In the genomic region with DNA sequence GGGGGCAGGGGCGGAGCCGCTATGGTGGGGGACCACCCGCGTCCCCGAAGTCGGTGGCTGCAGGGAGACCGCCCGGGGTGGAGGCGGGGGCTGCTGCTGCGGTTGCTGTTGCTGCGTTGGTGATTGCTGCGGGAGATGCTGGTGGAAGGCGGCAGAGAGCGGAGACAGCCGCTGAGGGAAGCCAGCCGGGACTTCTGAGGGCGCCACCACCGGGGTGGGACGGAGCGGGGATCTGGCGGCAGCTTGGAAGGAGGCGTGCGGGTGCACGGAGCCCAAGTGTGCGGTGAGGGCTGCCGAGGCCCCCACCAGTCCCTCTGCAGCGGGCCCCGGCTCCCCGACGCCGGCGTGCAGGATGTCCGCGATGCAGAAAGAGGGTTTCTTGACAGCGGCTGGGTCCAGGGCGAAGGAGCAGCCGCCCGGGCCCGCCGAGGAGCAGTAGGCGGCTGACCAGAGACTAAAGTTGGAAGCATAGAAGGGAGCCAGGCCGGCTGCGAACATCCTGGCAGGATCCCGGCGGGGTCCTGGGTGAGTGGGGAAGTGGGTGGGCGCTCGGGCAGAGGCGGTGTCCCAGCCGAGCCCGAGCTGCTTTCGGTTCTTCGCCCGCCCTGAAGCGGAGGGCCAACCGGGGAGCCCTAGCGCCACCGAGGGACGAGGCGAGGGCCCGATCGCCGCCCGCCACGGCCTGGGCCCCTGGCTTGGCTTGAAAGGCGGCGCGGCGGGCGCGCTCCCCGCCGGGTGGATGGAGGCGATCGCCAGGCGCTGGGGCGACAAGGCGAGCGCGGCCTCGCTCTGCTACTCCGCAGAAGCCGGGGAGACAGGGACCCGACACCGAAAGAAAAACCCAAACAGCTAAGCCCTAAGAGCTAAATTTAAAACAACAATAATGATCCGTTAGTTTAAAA, we compare ENCODE assay signal across 8 mouse cellular contexts. TPM values are rescaled to one million over a fixed set of nuclear protein-coding genes. Genes with fewer than 3 reads are reported as not detected.
DNase-seq lines count a peak whose midpoint lies in the region; ATAC-seq lines count a peak whose summit lies in the region.

No protein-coding gene starts in this region.

- peak overlapping the region; percentile 99 for H3K27ac ChIP-seq in lung, embryonic 16.5 days (ENCODE audit: low read length)

- peak; percentile 22 to 57 for DNase-seq in layer of hippocampus, postnatal 10 days (ENCODE audit: low spot score in 2 of 2)
- DNase-seq in layer of hippocampus, adult 9-10 months (ENCODE audit: low spot score), result no peak
- peak; percentile 71 for DNase-seq in embryo, embryonic 11 days
- DNase-seq in heart, adult 18-20 months, result peak; percentile 76 to 78
- peak; percentile 12 for DNase-seq in kidney, adult 11 months
- peak; percentile 52 for DNase-seq in retina, embryonic 14.5 days (ENCODE audit: low spot score)
- DNase-seq in yolk sac, embryonic 10.5 days (ENCODE audit: low spot score), result no peak

- WGBS in lung, embryonic 16.5 days, result under 1% methylated on average over 78 of the region's 85 CpGs

- H3K9ac ChIP-seq in lung, embryonic 16.5 days (ENCODE audit: low read length), result peak overlapping the region; percentile 91

- H3K4me3 ChIP-seq in lung, embryonic 16.5 days (ENCODE audit: low read length), result peak overlapping the region; percentile 76

- H3K9me3 ChIP-seq in lung, embryonic 16.5 days (ENCODE audit: control insufficient read depth, low read length), result no peaks in the 10 kb centered on the region

- peak; percentile 57 for ATAC-seq in lung, embryonic 16.5 days (ENCODE audit: low read depth)

- H3K36me3 ChIP-seq in lung, embryonic 16.5 days (ENCODE audit: control insufficient read depth, insufficient read depth, low read length), result peaks cover 4% of the 10 kb centered on the region; the same call in 1 of the 2 replicates

- H3K4me1 ChIP-seq in lung, embryonic 16.5 days (replicated peaks; ENCODE audit: control insufficient read depth, insufficient read depth, low read length), result peaks cover 21% of the 10 kb centered on the region

- peaks cover 57% of the 10 kb centered on the region for H3K27me3 ChIP-seq in lung, embryonic 16.5 days (ENCODE audit: control insufficient read depth, insufficient read depth, low read depth, low read length)

- peak overlapping the region; percentile 89 for H3K4me2 ChIP-seq in lung, embryonic 16.5 days (ENCODE audit: low read depth, low read length)

RNA-seq across cellular contexts. Expression of a gene that starts 0.5 kb away (rescaled TPM):
- 1 to 10 TPM; 1.0 to 1.4 TPM for total RNA-seq in layer of hippocampus, postnatal 10 days (2021)
- total RNA-seq in heart, adult 18-20 months (2021), result 1 to 10 TPM; 6.8 to 6.9 TPM
- 25.9 and 28.8 TPM in 2 replicates for polyA plus RNA-seq in lung, embryonic 16.5 days (2015; fragmentation: Nextera tagmentation; extraction: Ambion mirVana)

Comparison
In these comparisons a context has a peak if more than half of its experiments do, and no peak if none do; other contexts are left out.
1. DNase-seq: peak in layer of hippocampus, postnatal 10 days (2 of 2), embryo, embryonic 11 days (single experiment), heart, adult 18-20 months (2 of 2), kidney, adult 11 months (single experiment) and retina, embryonic 14.5 days (single experiment); none in layer of hippocampus, adult 9-10 months (single experiment) and yolk sac, embryonic 10.5 days (single experiment).